Mouse (Mus musculus): ENCODE measurements around the gene Rars2. TPM values are rescaled to one million over a fixed set of nuclear protein-coding genes. Genes with fewer than 3 reads are reported as not detected.
"Not testable (repeated sequence)": the region's sequence is repeated elsewhere in the genome, so short reads cannot be mapped to it uniquely, and the experiment has no call there.

Rars2 gene
- polyA plus RNA-seq (2015; fragmentation: Nextera tagmentation; extraction: Ambion mirVana), result 74.5 and 75.3 TPM in 2 replicates

- Histone ChIP-seq H3K36me3 (ENCODE audit: control insufficient read depth, insufficient read depth, low read length) (peaks cover under 1% of the 10 kb centered on the region; the same call in 1 of the 2 replicates), H3K4me3 (ENCODE audit: low read length) (peak within 1 kb of the TSS; percentile 71)
Measured at GRCm38 (mm10) chr4:34614630-34615094, at the start of gene Rars2, which contains the start of gene Orc3. Rars2 (plus strand) TSS chr4:34614957. Orc3 (minus strand) TSS chr4:34614944.

DNA sequence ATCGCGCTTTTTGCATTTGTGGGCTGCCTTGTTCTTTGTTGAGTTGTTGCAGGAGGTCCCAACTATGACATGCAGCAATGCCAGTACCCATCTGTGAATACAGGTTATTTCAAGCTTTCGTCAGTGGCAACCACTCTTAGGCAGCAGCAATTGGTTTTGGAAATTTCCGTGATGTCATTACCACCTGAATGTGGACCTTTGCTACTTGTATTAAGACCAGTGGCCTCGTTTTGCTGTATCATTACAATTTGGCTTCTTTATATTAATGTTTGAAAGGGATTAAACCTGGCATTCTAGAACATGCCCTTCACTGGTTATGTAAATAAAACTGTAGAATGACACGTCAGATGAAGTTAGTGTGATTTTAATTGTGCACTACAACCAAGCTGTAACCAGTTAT is 48.5 kb upstream of the Rars2 start:
- no peak for ATAC-seq
- Histone ChIP-seq H3K4me2 (ENCODE audit: low read depth, low read length) (no peak overlapping the region), H3K27ac (ENCODE audit: low read length) (no peak overlapping the region), H3K4me3 (ENCODE audit: low read length) (no peak overlapping the region), H3K36me3 (ENCODE audit: control insufficient read depth, insufficient read depth, low read length) (0 out of 2 replicates have a peak, but pooled peaks cover 3% of the 10 kb centered on the region), H3K4me1 (ENCODE audit: control insufficient read depth, insufficient read depth, low read length) (no peaks in the 10 kb centered on the region), H3K9ac (ENCODE audit: low read depth, low read length) (no peak overlapping the region), H3K27me3 (replicated peaks; ENCODE audit: control insufficient read depth, insufficient read depth, low read length) (no peaks in the 10 kb centered on the region), H3K9me3 (ENCODE audit: control insufficient read depth, low read length) (no peaks in the 10 kb centered on the region)
- 88% methylated on average over 6 of the region's 6 CpGs for WGBS

More at GRCm38 (mm10) chr4:34614630-34615094, at the start of gene Rars2, which contains the start of gene Orc3:
- H3K27ac ChIP-seq (ENCODE audit: low read length), result peak within 1 kb of the TSS; percentile 87
- H3K4me2 ChIP-seq (ENCODE audit: low read depth, low read length), result peak within 1 kb of the TSS; percentile 65
- H3K4me1 ChIP-seq (ENCODE audit: control insufficient read depth, insufficient read depth, low read length), result peaks cover 12% of the 10 kb centered on the region
- ATAC-seq, result peak; percentile 99
- peak within 1 kb of the TSS; percentile 82 for H3K9ac ChIP-seq (ENCODE audit: low read depth, low read length)
- no peaks in the 10 kb centered on the region for H3K27me3 ChIP-seq (replicated peaks; ENCODE audit: control insufficient read depth, insufficient read depth, low read length)
- H3K9me3 ChIP-seq (ENCODE audit: control insufficient read depth, low read length), result no peaks in the 10 kb centered on the region
- WGBS, result 0% methylated on average over 42 of the region's 42 CpGs

- Histone ChIP-seq H3K4me3 (ENCODE audit: low read length) (no peak overlapping the region), H3K27me3 (replicated peaks; ENCODE audit: control insufficient read depth, insufficient read depth, low read length) (no peaks in the 10 kb centered on the region), H3K4me2 (ENCODE audit: low read depth, low read length) (no peak overlapping the region), H3K27ac (ENCODE audit: low read length) (no peak overlapping the region), H3K9ac (ENCODE audit: low read depth, low read length) (no peak overlapping the region), H3K9me3 (ENCODE audit: control insufficient read depth, low read length) (no peaks in the 10 kb centered on the region), H3K4me1 (ENCODE audit: control insufficient read depth, insufficient read depth, low read length) (no peaks in the 10 kb centered on the region), H3K36me3 (ENCODE audit: control insufficient read depth, insufficient read depth, low read length) (peaks cover 10% of the 10 kb centered on the region)
- ATAC-seq, result no peak
- 72% methylated on average over 2 of the region's 2 CpGs for WGBS
Measured at GRCm38 (mm10) chr4:34572876-34573275, 41.9 kb upstream of the Rars2 start.

- no peak overlapping the region for H3K27ac ChIP-seq (ENCODE audit: low read length)
- H3K4me3 ChIP-seq (ENCODE audit: low read length), result no peak overlapping the region
- ATAC-seq, result no peak
Measured at GRCm38 (mm10) chr4:34577028-34577427, 37.7 kb upstream of the Rars2 start.

GRCm38 (mm10) chr4:34579215-34579614 is 35.5 kb upstream of the Rars2 start:
- H3K36me3 ChIP-seq (ENCODE audit: control insufficient read depth, insufficient read depth, low read length), result peaks cover 12% of the 10 kb centered on the region
- no peak overlapping the region for H3K27ac ChIP-seq (ENCODE audit: low read length)
- no peak for ATAC-seq
- H3K27me3 ChIP-seq (replicated peaks; ENCODE audit: control insufficient read depth, insufficient read depth, low read length), result no peaks in the 10 kb centered on the region
- H3K4me1 ChIP-seq (ENCODE audit: control insufficient read depth, insufficient read depth, low read length), result no peaks in the 10 kb centered on the region
- no peak overlapping the region for H3K9ac ChIP-seq (ENCODE audit: low read depth, low read length)
- no peak overlapping the region for H3K4me2 ChIP-seq (ENCODE audit: low read depth, low read length)
- H3K4me3 ChIP-seq (ENCODE audit: low read length), result no peak overlapping the region
- 75% methylated on average over 1 of the region's 1 CpGs for WGBS
- H3K9me3 ChIP-seq (ENCODE audit: control insufficient read depth, low read length), result no peaks in the 10 kb centered on the region

More at GRCm38 (mm10) chr4:34577028-34577427, 37.7 kb upstream of the Rars2 start:
- Histone ChIP-seq H3K9me3 (ENCODE audit: control insufficient read depth, low read length) (no peaks in the 10 kb centered on the region), H3K9ac (ENCODE audit: low read depth, low read length) (no peak overlapping the region), H3K27me3 (replicated peaks; ENCODE audit: control insufficient read depth, insufficient read depth, low read length) (no peaks in the 10 kb centered on the region), H3K4me2 (ENCODE audit: low read depth, low read length) (no peak overlapping the region), H3K36me3 (ENCODE audit: control insufficient read depth, insufficient read depth, low read length) (peaks cover 12% of the 10 kb centered on the region), H3K4me1 (ENCODE audit: control insufficient read depth, insufficient read depth, low read length) (no peaks in the 10 kb centered on the region)
- WGBS, result 94% methylated on average over 2 of the region's 2 CpGs

DNA sequence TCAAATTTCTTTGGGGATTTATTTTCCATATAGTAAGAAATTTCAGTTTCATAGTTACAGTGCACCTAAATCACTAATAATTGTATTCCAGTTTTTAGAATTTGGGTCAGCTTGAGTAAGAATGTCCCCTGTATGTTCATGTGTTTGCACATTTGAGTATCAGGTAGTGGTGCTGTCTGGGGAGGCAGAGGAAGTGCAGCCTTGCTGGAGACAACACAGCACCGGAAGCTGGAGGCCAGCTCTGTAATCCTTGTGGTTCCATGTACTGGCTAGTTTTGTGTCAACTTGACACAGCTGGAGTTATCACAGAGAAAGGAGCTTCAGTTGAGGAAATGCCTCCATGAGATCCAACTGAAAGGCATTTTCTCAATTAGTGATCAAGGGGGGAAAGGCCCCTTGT is 33.3 kb upstream of the Rars2 start:
- H3K9ac ChIP-seq (ENCODE audit: low read depth, low read length); H3K4me3 ChIP-seq (ENCODE audit: low read length); H3K27ac ChIP-seq (ENCODE audit: low read length); ATAC-seq; H3K4me2 ChIP-seq (ENCODE audit: low read depth, low read length); H3K4me1 ChIP-seq (ENCODE audit: control insufficient read depth, insufficient read depth, low read length); H3K9me3 ChIP-seq (ENCODE audit: control insufficient read depth, low read length); H3K36me3 ChIP-seq (ENCODE audit: control insufficient read depth, insufficient read depth, low read length); H3K27me3 ChIP-seq (replicated peaks; ENCODE audit: control insufficient read depth, insufficient read depth, low read length): not testable (repeated sequence)
- WGBS, result 81% methylated on average over 1 of the region's 1 CpGs

DNA sequence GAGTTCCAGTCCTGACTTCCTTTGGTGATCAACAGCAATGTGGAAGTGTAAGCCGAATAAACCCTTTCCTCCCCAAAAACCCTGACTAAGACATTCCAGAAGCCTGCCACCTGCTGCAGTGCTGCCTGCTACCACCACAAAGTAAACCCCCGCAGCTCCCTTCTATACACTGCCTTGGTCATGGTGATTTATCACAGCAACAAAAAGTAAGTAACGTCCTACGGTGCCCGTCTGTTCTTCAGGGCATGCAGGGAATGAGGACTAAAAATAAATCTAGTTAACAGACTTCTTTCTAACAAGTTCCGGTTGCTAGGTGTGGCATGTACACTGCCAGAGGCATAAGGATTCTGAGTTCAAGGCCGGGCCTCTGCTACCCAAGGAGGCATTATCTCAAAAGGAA is 32.8 kb upstream of the Rars2 start:
- WGBS, result 64% methylated on average over 7 of the region's 7 CpGs
- Histone ChIP-seq H3K4me2 (ENCODE audit: low read depth, low read length) (no peak overlapping the region), H3K9me3 (ENCODE audit: control insufficient read depth, low read length) (no peaks in the 10 kb centered on the region), H3K36me3 (ENCODE audit: control insufficient read depth, insufficient read depth, low read length) (0 out of 2 replicates have a peak, but pooled peaks cover 2% of the 10 kb centered on the region), H3K4me1 (ENCODE audit: control insufficient read depth, insufficient read depth, low read length) (no peaks in the 10 kb centered on the region), H3K9ac (ENCODE audit: low read depth, low read length) (no peak overlapping the region), H3K27ac (ENCODE audit: low read length) (no peak overlapping the region), H3K27me3 (replicated peaks; ENCODE audit: control insufficient read depth, insufficient read depth, low read length) (no peaks in the 10 kb centered on the region), H3K4me3 (ENCODE audit: low read length) (no peak overlapping the region)
- ATAC-seq, result no peak

GRCm38 (mm10) chr4:34582476-34582875 is 32.3 kb upstream of the Rars2 start:
- Histone ChIP-seq H3K36me3 (ENCODE audit: control insufficient read depth, insufficient read depth, low read length) (0 out of 2 replicates have a peak, but pooled peaks cover 2% of the 10 kb centered on the region), H3K27ac (ENCODE audit: low read length) (no peak overlapping the region), H3K4me2 (ENCODE audit: low read depth, low read length) (no peak overlapping the region), H3K9me3 (ENCODE audit: control insufficient read depth, low read length) (no peaks in the 10 kb centered on the region), H3K27me3 (replicated peaks; ENCODE audit: control insufficient read depth, insufficient read depth, low read length) (no peaks in the 10 kb centered on the region), H3K9ac (ENCODE audit: low read depth, low read length) (no peak overlapping the region), H3K4me1 (ENCODE audit: control insufficient read depth, insufficient read depth, low read length) (no peaks in the 10 kb centered on the region), H3K4me3 (ENCODE audit: low read length) (no peak overlapping the region)
- WGBS, result 75% methylated on average over 5 of the region's 5 CpGs
- no peak for ATAC-seq

GRCm38 (mm10) chr4:34583427-34583826 is 31.3 kb upstream of the Rars2 start:
- H3K27me3 ChIP-seq (replicated peaks; ENCODE audit: control insufficient read depth, insufficient read depth, low read length), result no peaks in the 10 kb centered on the region
- no peak overlapping the region for H3K9ac ChIP-seq (ENCODE audit: low read depth, low read length)
- H3K4me2 ChIP-seq (ENCODE audit: low read depth, low read length), result no peak overlapping the region
- no peaks in the 10 kb centered on the region for H3K4me1 ChIP-seq (ENCODE audit: control insufficient read depth, insufficient read depth, low read length)
- WGBS, result 97% methylated on average over 3 of the region's 3 CpGs
- no peak for ATAC-seq
- 0 out of 2 replicates have a peak, but pooled peaks cover 2% of the 10 kb centered on the region for H3K36me3 ChIP-seq (ENCODE audit: control insufficient read depth, insufficient read depth, low read length)
- no peak overlapping the region for H3K4me3 ChIP-seq (ENCODE audit: low read length)
- H3K27ac ChIP-seq (ENCODE audit: low read length), result no peak overlapping the region
- no peaks in the 10 kb centered on the region for H3K9me3 ChIP-seq (ENCODE audit: control insufficient read depth, low read length)
